Mouse (Mus musculus) heart, embryonic 10.5 days (tissue): ENCODE results near the gene 1700015F17Rik. TPM values are rescaled to one million over a fixed set of nuclear protein-coding genes. Genes with fewer than 3 reads are reported as not detected.

Source experiments
- DNase-seq: peaks from one replicate; pipeline ENCODE4 v3.0.0-alpha.2; 2017; ENCODE audit warnings: low spot score
- H3K27ac ChIP-seq: fragments of 300-500 bp; sonication (generic); 2 replicates; pipeline ENCODE4 v1.5.1; 2016; ENCODE audit warnings: mild to moderate bottlenecking
- H3K27me3 ChIP-seq: fragments of 300-500 bp; sonication (generic); 2 replicates; pipeline ENCODE4 v1.6.1; 2016; ENCODE audit warnings: mild to moderate bottlenecking; ENCODE audit not compliant: poor library complexity, insufficient read depth, severe bottlenecking
- H3K36me3 ChIP-seq: fragments of 300-500 bp; sonication (generic); 2 replicates; pipeline ENCODE4 v1.6.1; 2016; ENCODE audit warnings: mild to moderate bottlenecking, moderate library complexity
- H3K4me1 ChIP-seq: fragments of 300-500 bp; sonication (generic); 2 replicates; pipeline ENCODE4 v1.6.1; 2016; ENCODE audit warnings: mild to moderate bottlenecking
- H3K4me3 ChIP-seq: fragments of 300-500 bp; sonication (generic); 2 replicates; pipeline ENCODE4 v1.5.1; 2016; ENCODE audit warnings: mild to moderate bottlenecking, moderate library complexity
- H3K9me3 ChIP-seq: fragments of 300-500 bp; sonication (generic); 2 replicates; pipeline ENCODE4 v1.6.1; 2016; ENCODE audit warnings: mild to moderate bottlenecking, moderate library complexity
- WGBS: fragments of 180-500 bp; shearing (Covaris S2); methylation state at CpG from one replicate; pipeline ENCODE4 v1.1.7; 2016; 5-methylcytosine and 5-hydroxymethylcytosine counted together
- polyA plus RNA-seq: library from polyadenylated mRNA; unstranded; fragments of >200 nt; fragmentation: Nextera tagmentation; extraction: Ambion mirVana; gene quantifications from 2 replicates; pipeline ENCODE4 v1.2.1, GENCODE M21; 2016

1700015F17Rik gene
- polyA plus RNA-seq = not detected in 2 replicates

DNA sequence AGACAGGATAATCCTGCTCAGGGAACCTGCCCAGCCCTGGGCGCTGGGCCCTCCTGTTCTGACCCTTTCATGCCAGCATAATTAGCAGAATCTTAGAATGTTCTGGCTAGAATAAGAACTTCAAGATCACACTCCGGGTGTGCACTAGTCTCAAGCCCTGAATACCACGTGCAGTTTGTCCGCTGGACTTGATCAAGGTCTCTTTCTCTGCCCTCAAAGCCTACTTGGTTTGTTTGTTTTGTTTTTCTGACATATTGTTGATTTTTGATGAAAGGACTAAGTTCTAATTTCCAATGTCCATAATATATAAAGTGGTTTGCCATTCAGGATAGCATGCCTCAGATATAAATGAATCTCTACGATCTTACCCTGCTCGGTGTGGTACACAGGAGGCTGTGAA is at the start of gene 1700015F17Rik:
1700015F17Rik (minus strand) TSS at position 101 of the 400 bp plus-strand sequence.
- H3K4me1 ChIP-seq = no peaks in the 10 kb centered on the region
- no peak within 1 kb of the TSS for H3K27ac ChIP-seq
- DNase-seq = no peak
- no peaks in the 10 kb centered on the region for H3K9me3 ChIP-seq
- H3K36me3 ChIP-seq = no peaks in the 10 kb centered on the region
- H3K27me3 ChIP-seq = no peaks in the 10 kb centered on the region
- WGBS = 88% methylated on average over 6 of the region's 6 CpGs
- H3K4me3 ChIP-seq = no peak within 1 kb of the TSS

GRCm38 (mm10) chr5:5515411-5515810 is 36.5 kb upstream of the 1700015F17Rik start:
- Histone ChIP-seq H3K4me1 (peaks cover 8% of the 10 kb centered on the region; the same call in 1 of the 2 replicates), H3K36me3 (peaks cover 9% of the 10 kb centered on the region; the same call in 1 of the 2 replicates), H3K27me3 (no peaks in the 10 kb centered on the region), H3K4me3 (no peak overlapping the region), H3K27ac (no peak overlapping the region), H3K9me3 (no peaks in the 10 kb centered on the region)
- 79% methylated on average over 5 of the region's 5 CpGs for WGBS
- DNase-seq = no peak

DNA sequence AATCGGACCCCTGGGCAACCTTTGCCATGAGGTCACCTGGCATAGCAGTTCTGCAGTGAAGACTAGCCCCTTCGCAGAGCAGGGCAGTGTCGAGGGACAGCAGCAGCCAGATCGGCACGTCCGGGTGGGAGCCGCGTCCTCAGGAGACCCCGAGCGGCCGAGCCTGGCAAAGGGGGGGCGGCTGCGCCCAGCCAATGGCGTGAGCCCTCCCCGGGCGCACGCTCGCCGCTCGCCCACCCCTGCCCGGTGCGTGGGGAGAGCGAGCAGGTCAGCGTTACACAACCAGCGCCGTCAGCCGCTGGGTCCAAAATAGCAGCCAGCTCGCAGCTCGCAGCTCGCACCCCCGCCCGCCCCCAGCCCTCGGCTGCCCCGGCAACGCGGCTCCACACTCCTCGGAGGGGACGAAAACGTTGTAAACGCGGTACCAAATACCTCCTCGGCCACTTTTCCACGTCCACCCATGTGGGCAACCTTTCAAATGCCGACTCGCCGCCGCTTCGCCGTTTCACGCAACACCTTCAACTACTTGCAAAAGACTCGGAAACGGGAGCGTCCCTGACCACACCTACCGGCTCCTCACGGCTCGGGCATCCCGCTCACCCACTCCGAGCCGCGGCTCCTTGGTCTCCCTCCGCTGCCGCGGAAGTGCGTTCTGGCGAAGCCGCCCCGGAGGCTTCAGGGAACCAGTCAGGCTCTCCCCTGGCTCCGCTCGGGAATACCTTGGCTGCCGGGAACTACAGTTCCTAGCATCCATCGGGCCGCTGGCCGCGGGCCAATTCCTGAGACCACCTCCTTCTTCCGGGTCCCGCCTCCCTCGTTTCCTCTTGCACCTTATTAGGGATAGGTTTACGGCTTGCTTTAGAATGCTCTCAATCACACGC is 35.5 kb upstream of the 1700015F17Rik start, which contains the start of gene Cldn12:
Cldn12 (minus strand) TSS at position 763 of the 881 bp plus-strand sequence.
- WGBS = under 1% methylated on average over 79 of the region's 79 CpGs
- Histone ChIP-seq H3K27me3 (no peaks in the 10 kb centered on the region), H3K4me1 (peaks cover 10% of the 10 kb centered on the region; the same call in 1 of the 2 replicates), H3K4me3 (peak within 1 kb of the TSS; percentile 77), H3K9me3 (no peaks in the 10 kb centered on the region), H3K36me3 (peaks cover 9% of the 10 kb centered on the region; the same call in 1 of the 2 replicates), H3K27ac (peak within 1 kb of the TSS; percentile 92)
- DNase-seq = peak; percentile 96

DNA sequence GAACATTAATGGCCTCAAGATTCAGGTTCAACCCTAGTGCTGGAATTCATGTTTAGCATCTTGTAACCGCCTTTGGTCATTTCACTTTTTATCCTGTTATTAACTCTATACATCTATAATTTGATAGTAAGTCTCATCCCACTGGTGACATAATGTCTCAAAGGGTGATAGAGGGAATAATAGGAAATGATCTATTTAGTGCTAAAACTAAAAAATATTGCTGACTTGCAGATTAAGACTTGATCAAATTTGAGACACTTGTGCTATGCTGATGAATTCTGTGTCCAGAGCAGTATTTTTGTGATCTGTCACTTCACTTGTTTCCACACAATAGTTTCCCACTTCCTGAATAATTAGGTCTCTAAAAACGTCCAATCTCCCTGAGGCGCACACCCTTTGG is 32.5 kb upstream of the 1700015F17Rik start:
- no peaks in the 10 kb centered on the region for H3K9me3 ChIP-seq
- no peak overlapping the region for H3K4me3 ChIP-seq
- peaks cover 30% of the 10 kb centered on the region for H3K36me3 ChIP-seq
- peaks cover 10% of the 10 kb centered on the region; the same call in 1 of the 2 replicates for H3K4me1 ChIP-seq
- WGBS = 91% methylated on average over 3 of the region's 3 CpGs
- no peaks in the 10 kb centered on the region for H3K27me3 ChIP-seq
- no peak for DNase-seq
- H3K27ac ChIP-seq = no peak overlapping the region

DNA sequence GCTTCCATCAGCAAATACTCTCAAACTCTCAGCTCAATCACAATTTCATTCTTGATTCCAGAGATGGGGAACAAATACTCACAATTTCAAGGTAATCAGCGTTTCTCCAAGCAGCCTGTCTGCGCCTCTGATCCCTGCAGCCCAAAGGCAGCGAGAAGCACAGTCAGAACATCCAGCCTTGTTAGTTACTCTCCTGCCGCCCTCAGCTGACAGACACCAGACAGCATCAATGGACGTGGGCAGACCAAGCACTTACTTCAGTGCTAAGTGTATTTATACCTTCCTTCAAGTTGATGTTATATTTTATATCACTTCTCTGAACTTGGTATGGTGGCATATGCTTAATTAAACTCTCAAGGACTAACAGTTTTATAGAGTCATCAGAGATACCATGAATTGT is 32.0 kb upstream of the 1700015F17Rik start:
- no peak for DNase-seq
- H3K9me3 ChIP-seq = no peaks in the 10 kb centered on the region
- no peak overlapping the region for H3K27ac ChIP-seq
- H3K27me3 ChIP-seq = no peaks in the 10 kb centered on the region
- 58% methylated on average over 5 of the region's 5 CpGs for WGBS
- H3K4me1 ChIP-seq = peaks cover 10% of the 10 kb centered on the region; the same call in 1 of the 2 replicates
- H3K36me3 ChIP-seq = peaks cover 32% of the 10 kb centered on the region
- no peak overlapping the region for H3K4me3 ChIP-seq

- H3K4me1 ChIP-seq = peaks cover 10% of the 10 kb centered on the region; the same call in 1 of the 2 replicates
- H3K4me3 ChIP-seq = no peak overlapping the region
- H3K36me3 ChIP-seq = peaks cover 32% of the 10 kb centered on the region
- H3K9me3 ChIP-seq = no peaks in the 10 kb centered on the region
- DNase-seq = no peak
- no peaks in the 10 kb centered on the region for H3K27me3 ChIP-seq
- H3K27ac ChIP-seq = no peak overlapping the region
- 75% methylated on average over 10 of the region's 10 CpGs for WGBS
These were observed 31.5 kb upstream of the 1700015F17Rik start for GRCm38 (mm10) chr5:5510304-5510887.

GRCm38 (mm10) chr5:5508231-5508630 is 29.3 kb upstream of the 1700015F17Rik start:
- WGBS = 80% methylated on average over 10 of the region's 10 CpGs
- no peaks in the 10 kb centered on the region for H3K27me3 ChIP-seq
- no peaks in the 10 kb centered on the region for H3K9me3 ChIP-seq
- DNase-seq = no peak
- H3K36me3 ChIP-seq = peaks cover 35% of the 10 kb centered on the region
- no peak overlapping the region for H3K4me3 ChIP-seq
- peaks cover 6% of the 10 kb centered on the region; the same call in 1 of the 2 replicates for H3K4me1 ChIP-seq
- H3K27ac ChIP-seq = no peak overlapping the region

GRCm38 (mm10) chr5:5507701-5508225 is 28.8 kb upstream of the 1700015F17Rik start:
- peaks cover 35% of the 10 kb centered on the region for H3K36me3 ChIP-seq
- DNase-seq = peak; percentile 79
- H3K4me1 ChIP-seq = peaks cover 6% of the 10 kb centered on the region; the same call in 1 of the 2 replicates
- H3K9me3 ChIP-seq = no peaks in the 10 kb centered on the region
- H3K27ac ChIP-seq = no peak overlapping the region
- 66% methylated on average over 20 of the region's 20 CpGs for WGBS
- no peaks in the 10 kb centered on the region for H3K27me3 ChIP-seq
- no peak overlapping the region for H3K4me3 ChIP-seq

DNA sequence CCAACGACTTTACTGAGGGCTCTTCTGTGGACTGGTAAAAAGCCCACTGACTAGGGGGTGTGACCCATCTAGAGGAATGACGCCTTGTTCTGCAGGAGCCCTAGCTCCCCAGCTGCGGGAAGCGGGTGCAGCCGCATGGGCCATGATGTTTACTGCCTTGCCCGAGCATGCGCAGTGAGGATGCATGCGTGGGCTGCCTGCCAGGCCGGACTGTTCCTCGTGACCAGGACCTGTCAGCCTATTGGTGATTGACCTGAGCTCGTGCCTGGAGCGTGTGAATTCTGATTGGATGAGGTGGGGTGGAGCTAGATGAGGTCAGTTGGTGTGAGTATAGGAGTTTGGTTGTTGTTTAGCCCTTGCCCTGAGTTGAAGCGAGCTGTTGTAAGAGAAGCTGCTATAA is 25.5 kb upstream of the 1700015F17Rik start:
- H3K27me3 ChIP-seq = no peaks in the 10 kb centered on the region
- no peaks in the 10 kb centered on the region for H3K9me3 ChIP-seq
- 89% methylated on average over 13 of the region's 13 CpGs for WGBS
- no peaks in the 10 kb centered on the region for H3K4me1 ChIP-seq
- H3K36me3 ChIP-seq = peaks cover 26% of the 10 kb centered on the region
- DNase-seq = no peak
- no peak overlapping the region for H3K27ac ChIP-seq
- H3K4me3 ChIP-seq = no peak overlapping the region

- H3K36me3 ChIP-seq = peaks cover 23% of the 10 kb centered on the region; the same call in 1 of the 2 replicates
- no peaks in the 10 kb centered on the region for H3K9me3 ChIP-seq
- DNase-seq = no peak
- H3K4me3 ChIP-seq = no peak overlapping the region
- no peak overlapping the region for H3K27ac ChIP-seq
- H3K4me1 ChIP-seq = no peaks in the 10 kb centered on the region
- whole genome bisulfite sequencing = 88% methylated on average over 4 of the region's 4 CpGs
- no peaks in the 10 kb centered on the region for H3K27me3 ChIP-seq
These were observed 24.4 kb upstream of the 1700015F17Rik start for GRCm38 (mm10) chr5:5503381-5503780.

DNA sequence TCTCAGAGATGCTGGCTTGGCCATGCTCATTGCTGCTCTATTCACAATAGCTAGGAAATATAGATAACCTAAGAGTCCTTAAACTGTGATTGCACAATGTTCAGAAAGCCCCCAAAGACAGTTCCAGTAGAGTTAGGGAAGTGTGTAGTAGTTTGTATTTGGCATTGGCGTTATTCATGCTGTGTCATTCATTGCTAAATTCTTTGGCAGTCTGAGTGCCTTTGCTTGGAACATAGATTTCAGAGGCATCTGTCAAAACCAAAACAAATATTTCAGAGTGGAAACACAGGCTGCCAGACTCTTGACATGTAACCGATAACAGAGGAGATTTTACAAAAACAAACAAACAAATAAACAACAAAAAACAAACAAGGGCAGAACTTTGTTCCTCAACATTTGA is 22.6 kb upstream of the 1700015F17Rik start:
- no peaks in the 10 kb centered on the region for H3K9me3 ChIP-seq
- no peaks in the 10 kb centered on the region for H3K4me1 ChIP-seq
- DNase-seq = no peak
- WGBS = 84% methylated on average over 2 of the region's 2 CpGs
- H3K27ac ChIP-seq = no peak overlapping the region
- no peaks in the 10 kb centered on the region for H3K27me3 ChIP-seq
- H3K4me3 ChIP-seq = no peak overlapping the region
- H3K36me3 ChIP-seq = peaks cover 6% of the 10 kb centered on the region; the same call in 1 of the 2 replicates

- H3K4me1 ChIP-seq = no peaks in the 10 kb centered on the region
- no peak for DNase-seq
- WGBS = 70% methylated on average over 3 of the region's 3 CpGs
- no peaks in the 10 kb centered on the region for H3K9me3 ChIP-seq
- H3K27me3 ChIP-seq = 0 out of 2 replicates have a peak, but pooled peaks cover 5% of the 10 kb centered on the region
- H3K27ac ChIP-seq = no peak overlapping the region
- no peaks in the 10 kb centered on the region for H3K36me3 ChIP-seq
- no peak overlapping the region for H3K4me3 ChIP-seq
These were observed 17.4 kb upstream of the 1700015F17Rik start for GRCm38 (mm10) chr5:5496393-5496792.

- Histone ChIP-seq H3K4me3 (no peak overlapping the region), H3K4me1 (no peaks in the 10 kb centered on the region), H3K27me3 (0 out of 2 replicates have a peak, but pooled peaks cover 5% of the 10 kb centered on the region), H3K27ac (no peak overlapping the region), H3K9me3 (no peaks in the 10 kb centered on the region), H3K36me3 (no peaks in the 10 kb centered on the region)
- WGBS = 85% methylated on average over 4 of the region's 4 CpGs
- no peak for DNase-seq
These were observed 16.1 kb upstream of the 1700015F17Rik start for GRCm38 (mm10) chr5:5495042-5495441.
